Comparison of ENCODE assay signal across 29 mouse cellular contexts in the genomic region with DNA sequence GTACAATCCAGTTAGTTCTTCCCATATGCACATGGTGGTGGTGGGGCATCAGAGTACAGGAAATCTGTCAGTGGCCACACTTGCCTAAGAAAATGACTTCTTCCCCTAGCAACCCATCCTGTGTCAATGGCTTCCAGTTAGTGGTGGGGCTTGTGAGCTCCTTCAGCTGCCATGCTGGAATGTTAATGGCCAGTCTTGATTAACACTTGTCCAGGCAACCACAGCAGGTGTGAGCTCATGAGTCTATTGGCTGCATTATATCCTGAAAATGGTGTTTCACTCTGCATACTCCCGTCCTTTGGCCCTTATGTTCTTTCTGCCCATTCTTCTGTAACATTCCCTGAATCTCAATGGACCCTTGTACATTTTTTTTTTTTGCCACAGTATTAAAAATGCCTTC.
"Had no signal": no experiment of that assay in that cellular context is flagged by ENCODE, and none has a peak within 500 bp of the region (broad histone marks: within the 10 kb centered on the region; RNA-seq: fewer than 3 reads in every experiment).

No protein-coding gene starts in this region.

- H3K27me3 ChIP-seq: heart, embryonic 12.5 days; heart, embryonic 13.5 days; heart, embryonic 15.5 days; hindbrain, embryonic 12.5 days; hindbrain, embryonic 13.5 days; hindbrain, embryonic 15.5 days; intestine, embryonic 15.5 days; kidney, embryonic 15.5 days had no signal

- H3K4me2 ChIP-seq: heart, embryonic 11.5 days; heart, embryonic 12.5 days; heart, embryonic 13.5 days; heart, embryonic 15.5 days; hindbrain, embryonic 12.5 days; hindbrain, embryonic 13.5 days; hindbrain, embryonic 14.5 days; hindbrain, embryonic 15.5 days; intestine, embryonic 15.5 days; kidney, embryonic 15.5 days had no signal

- H3K4me3 ChIP-seq: heart, embryonic 10.5 days; heart, embryonic 12.5 days; heart, embryonic 13.5 days; heart, embryonic 15.5 days; hindbrain, embryonic 10.5 days; hindbrain, embryonic 12.5 days; hindbrain, embryonic 13.5 days; hindbrain, embryonic 15.5 days; intestine, embryonic 15.5 days; kidney, embryonic 15.5 days; layer of hippocampus, adult 2 months; left cerebral cortex, adult 2 months had no signal

- DNase-seq: heart, postnatal 10 days; heart, postnatal 14 days; heart, postnatal 36 days; heart, postnatal 4 days; kidney, adult 11 months; kidney, adult 18-20 months; kidney, adult 2 months; kidney, adult 8-10 months; kidney, adult 9 months; kidney, postnatal 10 days; kidney, postnatal 25 days; kidney, postnatal 36 days; kidney, postnatal 4 days; layer of hippocampus, adult 9-11 months; layer of hippocampus, postnatal 36 days had no signal

- H3K36me3 ChIP-seq: heart, embryonic 10.5 days; heart, embryonic 12.5 days; heart, embryonic 13.5 days; heart, embryonic 15.5 days; hindbrain, embryonic 10.5 days; hindbrain, embryonic 12.5 days; hindbrain, embryonic 13.5 days; hindbrain, embryonic 15.5 days; intestine, embryonic 15.5 days; kidney, embryonic 15.5 days had no signal
